Mouse (Mus musculus): ENCODE results near the gene Ntng1. TPM values are rescaled to one million over a fixed set of nuclear protein-coding genes. Genes with fewer than 3 reads are reported as not detected.

The Ntng1 gene
- polyA plus RNA-seq (2014; fragmentation: Illumina TruSeq; extraction: RNeasy Lipid Tissue Mini Kit (QIAGEN cat#74804); ENCODE audit: low read depth, low replicate concordance): 4.5 TPM

DNA sequence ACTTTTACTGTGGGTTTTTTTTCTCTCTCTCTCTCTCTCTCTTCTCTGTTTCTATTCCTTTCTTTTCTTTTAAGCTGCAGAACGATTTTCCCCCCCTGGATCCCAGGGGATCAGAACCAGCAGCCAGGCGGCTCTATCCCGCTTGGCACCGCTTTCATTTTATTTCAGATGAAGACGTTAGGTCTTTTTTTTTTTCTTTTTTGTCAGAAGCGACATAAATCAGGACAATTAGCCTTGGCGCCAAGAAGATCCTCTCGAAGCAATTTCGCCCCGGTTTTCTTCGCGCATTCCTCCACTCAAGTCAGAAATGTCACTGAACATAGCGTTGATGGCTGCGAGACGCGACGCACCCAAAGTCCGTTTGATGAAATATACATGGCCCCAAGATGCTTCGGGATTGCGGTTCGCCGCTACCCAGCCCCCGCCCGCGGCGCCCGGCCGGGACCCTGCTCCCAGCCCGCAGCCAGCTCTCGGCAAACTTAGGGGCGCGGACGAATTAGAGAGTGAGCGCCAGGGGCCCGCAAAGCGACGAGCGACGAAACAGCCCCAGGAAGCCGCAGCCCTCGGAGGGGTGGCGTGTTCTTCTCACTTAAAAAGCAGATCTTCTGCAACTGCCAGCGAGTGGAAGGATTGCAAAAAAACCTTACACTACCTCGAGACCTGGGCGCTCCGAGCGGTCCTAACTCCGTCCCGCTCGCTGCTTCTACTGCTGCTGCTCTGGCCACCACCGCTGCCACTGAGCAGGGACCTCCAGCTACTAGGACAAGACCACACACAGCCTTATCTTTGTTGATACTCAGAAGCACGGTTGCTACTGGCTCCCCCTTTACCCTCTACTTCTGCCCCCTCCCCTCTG, at the start of gene Ntng1:
Ntng1 (minus strand) TSS at position 806 of the 856 bp plus-strand sequence.

Other genes starting within 250 kb of the Ntng1 start
- gene Prmt6, start 107.0 kb upstream of the Ntng1 start, polyA plus RNA-seq (2014; fragmentation: Illumina TruSeq; extraction: RNeasy Lipid Tissue Mini Kit (QIAGEN cat#74804); ENCODE audit: low read depth, low replicate concordance): 20.0 TPM

Measured in adrenal gland, adult 10 weeks (tissue).